Mouse (Mus musculus) layer of hippocampus, adult 6 months (tissue): ENCODE results near the gene Cyp2d10. TPM values are rescaled to one million over a fixed set of nuclear protein-coding genes. Genes with fewer than 3 reads are reported as not detected.

Source experiments
- long read RNA-seq, 2 experiments: library from polyadenylated mRNA; unstranded; transcript quantifications; one replicate each; pipeline ENCODE4 v2.0.0; 2019 to 2020
- microRNA-seq: library from miRNA; unstranded; fragments of <30 nt; microRNA quantifications from one replicate; pipeline ENCODE4 v1.2.0, GENCODE M21; 2020
- polyA plus RNA-seq: library from polyadenylated mRNA; unstranded; fragments of <200 nt; fragmentation: Nextera tagmentation; gene quantifications from 2 replicates; pipeline ENCODE4 v1.2.3, GENCODE M21; 2021

Cyp2d10 gene
- not detected in 2 replicates for polyA plus RNA-seq
- long read RNA-seq, experiment 1, result 0 reads
- long read RNA-seq, experiment 2, result 0 reads

GRCm38 (mm10) chr15:82406981-82407380 lies at the start of gene Cyp2d10:
Gene Cyp2d10, minus strand, starts transcription at chr15:82407195.

GRCm38 (mm10) chr15:82433137-82433536 lies 26.1 kb upstream of the Cyp2d10 start, which contains the start of gene Cyp2d9:
Gene Cyp2d9, plus strand, starts transcription at chr15:82433437.

GRCm38 (mm10) chr15:82393922-82394321 lies 13.1 kb downstream of the Cyp2d10 start, which contains the start of gene Cyp2d11:
Gene Cyp2d11, minus strand, starts transcription at chr15:82394022.

GRCm38 (mm10) chr15:82379871-82380713 lies 26.9 kb downstream of the Cyp2d10 start, which contains the start of gene Cyp2d22:
Gene Cyp2d22, minus strand, starts transcription at chr15:82380260.

GRCm38 (mm10) chr15:82354126-82354945 lies 52.7 kb downstream of the Cyp2d10 start, which contains the start of gene Ndufa6:
Gene Ndufa6, minus strand, starts transcription at chr15:82354322.

Small RNA genes lying within 50 kb of the gene (microRNA-seq; reads per million reads assigned to microRNA genes)
- gene Gm25990 (not detected), gene Gm27331 (not detected), gene Gm27622 (not detected), gene Mir7684 (not detected)

Other genes starting within 250 kb of the Cyp2d10 start
- 0.77 and 0.94 TPM in 2 replicates for gene Shisa8, start 194.4 kb downstream of the Cyp2d10 start, polyA plus RNA-seq
- 0.36 and 0.52 TPM in 2 replicates for gene Tnfrsf13c, start 182.8 kb downstream of the Cyp2d10 start, polyA plus RNA-seq
- 16.3 and 17.6 TPM in 2 replicates for gene Cenpm, start 162.4 kb downstream of the Cyp2d10 start, polyA plus RNA-seq
- 24.5 and 34.8 TPM in 2 replicates for gene 1500009C09Rik, start 154.8 kb downstream of the Cyp2d10 start, polyA plus RNA-seq
- gene Sept3, start 132.3 kb downstream of the Cyp2d10 start, polyA plus RNA-seq, result 85.2 and 107 TPM in 2 replicates
- gene Wbp2nl, start 108.2 kb downstream of the Cyp2d10 start, polyA plus RNA-seq, result not detected in 2 replicates
- 32.4 and 37.4 TPM in 2 replicates for gene Naga, start 68.3 kb downstream of the Cyp2d10 start, polyA plus RNA-seq
- gene Pheta2, start 68.3 kb downstream of the Cyp2d10 start, polyA plus RNA-seq, result 0.64 and 0.84 TPM in 2 replicates
- 902 and 958 TPM in 2 replicates for gene Smdt1, start 68.2 kb downstream of the Cyp2d10 start, polyA plus RNA-seq
- 900 and 946 TPM in 2 replicates for gene Ndufa6, start 52.9 kb downstream of the Cyp2d10 start, polyA plus RNA-seq
- gene Cyp2d22, start 26.9 kb downstream of the Cyp2d10 start, polyA plus RNA-seq, result 17.5 and 27.3 TPM in 2 replicates
- not detected in 2 replicates for gene Cyp2d11, start 13.2 kb downstream of the Cyp2d10 start, polyA plus RNA-seq
- gene Cyp2d9, start 26.2 kb upstream of the Cyp2d10 start, polyA plus RNA-seq, result not detected in 2 replicates
- gene Cyp2d12, start 147.9 kb upstream of the Cyp2d10 start, polyA plus RNA-seq, result not detected in 2 replicates
- gene Cyp2d34, start 213.8 kb upstream of the Cyp2d10 start, polyA plus RNA-seq, result not detected in 2 replicates